Mouse (Mus musculus) lung, postnatal 10 days (tissue): ENCODE results near the gene Nudt19.
"Not testable (repeated sequence)": the region's sequence is repeated elsewhere in the genome, so short reads cannot be mapped to it uniquely, and the experiment has no call there.

ENCODE experiments used
- DNase-seq: peaks from one replicate; pipeline ENCODE4 v3.0.0; 2021

Nudt19 gene

GRCm38 (mm10) chr7:35564067-35564865, 8.2 kb upstream of the Nudt19 start:
- no peak for DNase-seq

GRCm38 (mm10) chr7:35563071-35563470, 7.0 kb upstream of the Nudt19 start:
- DNase-seq = no peak

- DNase-seq = no peak
These were observed 3.7 kb upstream of the Nudt19 start for GRCm38 (mm10) chr7:35559838-35560237.

- DNase-seq = no peak
These were observed 2.6 kb upstream of the Nudt19 start for GRCm38 (mm10) chr7:35558681-35559080.

GRCm38 (mm10) chr7:35557577-35557976, 1.5 kb upstream of the Nudt19 start:
- no peak for DNase-seq

- no peak for DNase-seq
These were observed 801 bp upstream of the Nudt19 start for GRCm38 (mm10) chr7:35556905-35557304.

GRCm38 (mm10) chr7:35555224-35556204, 590 bp downstream of the Nudt19 start:
- peak; percentile 93 for DNase-seq

- peak; percentile 37 for DNase-seq
These were observed 1.4 kb downstream of the Nudt19 start for GRCm38 (mm10) chr7:35554605-35555175.

- DNase-seq = peak; percentile 58
These were observed 2.1 kb downstream of the Nudt19 start for GRCm38 (mm10) chr7:35553751-35554604.

- DNase-seq = peak; percentile 77
These were observed 10.2 kb downstream of the Nudt19 start for GRCm38 (mm10) chr7:35545881-35546280.

GRCm38 (mm10) chr7:35537562-35537961, 18.5 kb downstream of the Nudt19 start, which contains the start of gene Tdrd12:
TSS of gene Tdrd12 (minus strand) at chr7:35537745.
- no peak for DNase-seq

GRCm38 (mm10) chr7:35535750-35536512, 20.2 kb downstream of the Nudt19 start:
- DNase-seq = no peak

- not testable (repeated sequence) for DNase-seq
These were observed 25.6 kb downstream of the Nudt19 start for GRCm38 (mm10) chr7:35530544-35530943.

- no peak for DNase-seq
These were observed 26.1 kb downstream of the Nudt19 start for GRCm38 (mm10) chr7:35530026-35530425.

- no peak for DNase-seq
These were observed 29.3 kb downstream of the Nudt19 start for GRCm38 (mm10) chr7:35526795-35527194.

- peak; percentile 16 for DNase-seq
These were observed 54.1 kb downstream of the Nudt19 start for GRCm38 (mm10) chr7:35501995-35502394.

GRCm38 (mm10) chr7:35497516-35497915, 58.6 kb downstream of the Nudt19 start:
- no peak for DNase-seq
